Mouse (Mus musculus) bone marrow macrophage, adult 2 months (primary cell): ENCODE data around the gene Gm10309.

Source experiments
- CTCF ChIP-seq: IDR thresholded peaks from 2 replicates; pipeline ENCODE4 v1.5.1; 2012; ENCODE audit warnings: low read depth, mild to moderate bottlenecking, low read length, moderate library complexity
- POLR2A ChIP-seq: IDR thresholded peaks from 2 replicates; pipeline ENCODE4 v1.6.1; 2012; ENCODE audit warnings: mild to moderate bottlenecking, low read depth, low read length, borderline replicate concordance

DNA sequence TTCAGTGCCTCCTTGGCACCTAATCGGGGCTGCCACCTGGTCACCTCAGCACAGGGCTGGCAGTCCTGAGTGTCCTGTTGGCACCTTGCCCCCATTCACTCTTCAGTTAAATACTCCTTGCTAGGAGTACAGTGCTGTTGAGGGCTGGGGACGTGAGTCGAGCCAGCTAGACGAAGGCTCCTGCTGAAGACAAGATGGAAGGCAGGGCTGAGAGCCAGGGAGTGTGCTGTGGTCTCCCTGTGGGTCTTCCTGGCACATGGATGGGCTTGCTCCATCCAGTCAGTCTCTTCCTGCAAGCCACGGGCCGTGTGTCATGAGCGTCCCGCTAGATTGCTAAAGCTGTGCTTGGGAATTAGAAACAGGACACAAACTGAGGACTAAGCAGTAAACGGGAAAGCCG lies 30.1 kb upstream of the Gm10309 start:
- TF ChIP-seq POLR2A, result no peak
- TF ChIP-seq CTCF, result no peak
